Mouse (Mus musculus): ENCODE measurements around the gene Gtf2e1.

GRCm38 (mm10) chr16:37526688-37527223 is 12.8 kb downstream of the Gtf2e1 start:
- TF ChIP-seq ZC3H11A (IDR thresholded peaks at IDR 0.05; ENCODE audit: borderline replicate concordance, low read depth, low read length) (no peak), CHD2 (IDR thresholded peaks at IDR 0.05; ENCODE audit: low read depth, low read length) (no peak), HCFC1 (IDR thresholded peaks at IDR 0.05; ENCODE audit: borderline replicate concordance, insufficient read depth, low read length) (no peak), MAFK (IDR thresholded peaks at IDR 0.05; ENCODE audit: insufficient read depth, low read depth, low read length) (no peak)

Measured in ES-E14 (cell line).